Mouse (Mus musculus) frontal cortex, postnatal 25 days (tissue): ENCODE data around the gene Cfap299.

Source experiments
- DNase-seq, 2 experiments: peaks; one replicate each; pipeline ENCODE4 v3.0.0; 2022; ENCODE audit warnings: low spot score in 2 of 2

Cfap299 gene

DNA sequence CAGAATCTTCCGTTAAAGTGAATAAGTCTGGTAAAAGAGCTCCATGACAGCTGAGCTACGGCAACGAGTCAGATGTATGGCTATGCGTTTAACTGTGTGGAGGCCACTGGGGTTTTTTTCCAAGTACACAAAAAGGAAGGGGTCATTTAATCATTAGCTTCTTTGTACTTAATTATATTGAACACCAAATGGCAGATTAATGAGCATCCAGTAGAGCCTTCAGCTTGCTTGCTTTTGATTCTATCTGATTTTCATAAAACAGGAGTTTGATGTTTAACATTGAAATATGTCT, 47.6 kb downstream of the Cfap299 start:
- DNase-seq, result no peak

DNA sequence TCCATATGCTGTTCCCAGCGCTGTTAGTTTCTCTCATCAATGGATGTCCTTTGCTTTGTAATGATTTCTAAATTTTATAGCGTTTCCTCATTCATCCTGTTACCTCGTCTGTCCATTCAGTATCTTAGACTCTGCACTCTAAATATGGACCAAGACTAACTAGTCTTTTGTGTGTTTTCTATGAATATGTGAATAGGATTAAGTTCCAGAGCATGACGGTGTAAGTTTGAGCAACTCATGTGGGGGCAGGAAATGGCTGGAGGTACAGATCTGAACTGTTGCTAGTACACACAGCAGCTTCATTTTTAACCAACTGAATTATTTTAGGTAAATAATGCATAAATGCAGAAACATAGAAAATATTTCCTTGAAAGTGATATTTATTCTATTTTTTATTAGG, 51.3 kb downstream of the Cfap299 start:
- DNase-seq, result no peak

DNA sequence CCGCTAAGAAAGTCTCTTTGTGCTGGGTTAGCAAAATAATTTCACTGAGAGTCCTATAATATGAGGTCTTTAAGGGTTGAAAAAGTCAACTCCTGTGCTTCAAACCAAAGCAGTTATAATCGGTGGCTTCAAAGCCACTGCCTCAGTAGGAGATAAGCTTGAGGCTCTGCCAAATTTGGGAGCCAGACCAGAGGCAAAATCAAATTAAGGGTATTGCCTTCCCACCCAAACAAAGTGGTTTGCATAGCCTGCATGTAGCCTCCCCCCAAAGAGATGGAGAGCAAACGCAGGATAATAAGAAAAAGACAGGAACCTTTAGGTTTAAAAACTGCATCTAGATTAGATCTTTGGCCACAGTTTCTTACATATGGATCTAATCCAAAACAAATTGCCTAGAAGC, 58.0 kb downstream of the Cfap299 start:
- no peak for DNase-seq

DNA sequence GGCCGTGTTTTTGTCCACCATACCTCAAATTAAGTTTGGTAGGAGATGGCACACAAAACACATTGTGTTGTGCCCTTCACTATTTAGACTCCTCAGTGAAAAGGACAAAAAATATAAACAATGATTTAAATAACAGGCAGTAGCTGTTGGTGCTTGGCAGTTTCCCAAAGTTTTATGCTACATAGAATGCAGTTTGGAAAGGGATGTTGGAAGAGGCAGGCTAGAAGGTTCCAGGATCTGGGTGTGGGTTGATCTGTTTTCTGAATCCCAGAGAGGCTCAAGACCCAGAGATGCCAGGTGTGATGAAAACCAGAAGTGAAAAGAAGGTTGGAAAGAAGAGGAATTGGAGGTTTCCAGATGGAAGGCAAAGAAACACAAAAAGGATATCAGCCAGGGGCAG, 73.1 kb downstream of the Cfap299 start:
- no peak for DNase-seq

DNA sequence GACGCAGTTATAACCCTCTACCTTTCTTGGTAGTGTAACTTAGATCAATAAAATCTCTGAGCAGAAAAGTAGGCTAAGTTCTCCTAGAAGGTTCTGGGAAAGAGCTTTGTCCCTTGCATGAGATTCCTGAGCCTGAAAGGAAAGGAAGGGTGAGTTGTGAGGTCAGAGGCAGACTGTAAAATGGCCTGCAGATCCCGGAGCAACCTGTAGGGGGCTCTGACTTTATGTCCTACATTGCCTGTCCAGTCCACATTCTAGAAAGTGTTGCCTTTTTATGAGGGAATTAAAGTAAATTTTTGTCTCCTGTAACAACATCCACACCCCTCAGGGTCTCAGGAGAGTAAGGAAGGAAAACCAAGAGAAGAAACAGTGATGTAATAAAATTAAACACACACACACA, 81.0 kb downstream of the Cfap299 start:
- no peak for DNase-seq

DNA sequence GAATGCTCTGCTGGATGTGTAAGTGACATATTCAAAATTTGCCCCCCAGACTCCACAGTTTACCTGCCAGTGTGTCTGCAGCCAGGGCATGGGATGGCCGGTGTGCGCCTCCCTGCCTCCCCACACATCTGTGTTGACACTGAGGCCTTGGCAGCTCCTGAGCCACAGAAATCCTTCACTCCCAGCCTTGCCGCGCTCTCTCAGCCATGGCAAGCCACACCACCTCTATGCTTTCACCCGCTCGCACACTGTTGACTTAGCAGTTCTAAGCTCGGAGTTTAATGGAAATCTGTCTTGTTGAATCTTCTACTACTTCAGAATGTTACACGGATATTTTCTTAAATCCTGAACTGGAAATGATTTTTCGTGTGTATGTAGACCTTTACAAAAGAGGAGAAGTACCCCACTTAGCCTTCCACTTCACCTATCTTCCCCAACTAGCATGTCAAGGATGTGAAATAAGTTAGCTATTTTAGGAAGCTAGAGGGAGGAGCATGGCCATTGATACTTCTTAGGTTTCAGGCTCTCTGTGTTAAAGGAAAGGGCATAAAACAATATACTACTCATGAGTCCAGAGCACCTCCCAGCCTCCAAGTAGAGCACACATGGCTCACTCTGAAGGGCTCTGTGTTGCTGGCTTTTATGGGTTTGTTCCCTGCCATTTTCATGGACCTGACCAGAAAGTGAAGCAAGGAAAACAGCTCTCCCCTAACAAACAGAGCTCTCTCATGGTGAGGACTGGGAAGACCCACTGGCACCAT, 87.5 kb downstream of the Cfap299 start:
- no peak for DNase-seq

DNA sequence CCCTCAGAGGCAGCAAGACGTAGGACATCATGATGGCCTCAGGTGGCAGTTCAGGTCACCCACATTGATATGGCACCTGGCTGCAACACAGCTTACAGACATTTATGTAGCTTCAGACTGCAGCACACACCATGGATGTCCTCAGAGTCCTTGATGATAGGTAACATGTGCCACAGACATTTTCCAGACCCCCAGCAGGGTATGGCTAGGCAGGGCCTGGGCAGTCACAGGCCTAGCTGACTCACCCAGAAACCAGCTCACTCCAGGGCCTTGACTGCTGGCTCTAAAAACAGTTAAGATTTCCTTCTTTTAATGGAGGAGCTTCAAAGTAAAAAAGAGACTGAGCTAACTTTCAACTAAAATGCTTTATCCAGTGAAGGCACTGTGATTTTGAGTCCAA, 95.9 kb downstream of the Cfap299 start:
- DNase-seq, result no peak

DNA sequence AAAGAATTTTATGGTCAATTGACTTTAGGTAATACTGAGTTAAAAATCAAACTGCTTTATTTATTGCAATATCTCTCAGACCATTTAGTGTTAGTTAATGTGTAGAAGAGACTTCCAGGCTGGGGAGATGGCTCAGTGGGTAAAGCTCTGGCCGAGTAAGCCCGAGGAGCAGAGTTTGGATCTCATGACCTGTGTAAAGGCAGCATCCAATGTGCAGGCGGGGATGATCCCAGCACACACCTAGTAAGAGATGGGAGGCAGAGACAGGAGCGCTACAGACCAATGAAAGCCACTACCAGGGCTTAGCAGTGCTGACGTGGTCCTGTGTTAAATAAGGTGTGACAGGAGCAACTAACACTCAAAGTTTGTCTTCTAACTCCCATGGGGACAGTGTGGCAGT, 97.0 kb downstream of the Cfap299 start:
- no peak for DNase-seq

DNA sequence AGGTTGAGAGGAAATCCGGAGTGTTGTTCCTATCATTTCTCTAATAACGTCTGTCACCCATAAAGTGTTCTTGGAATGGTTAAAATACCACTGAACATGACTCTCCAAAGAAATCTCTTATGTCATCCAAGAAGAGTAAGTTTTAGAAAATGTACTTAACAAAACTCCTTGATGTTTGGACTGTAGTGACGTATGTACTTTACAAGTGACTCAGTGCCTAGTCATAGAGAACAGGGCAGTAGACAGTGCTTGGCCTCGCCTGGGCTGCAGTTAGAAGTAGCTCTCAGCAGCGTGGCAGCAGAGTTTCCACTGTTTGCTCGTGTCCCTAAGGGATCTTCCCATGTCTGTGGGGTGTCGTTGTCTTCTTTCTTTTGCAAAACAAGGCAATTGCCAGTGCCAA, 101.0 kb downstream of the Cfap299 start:
- DNase-seq, result no peak

DNA sequence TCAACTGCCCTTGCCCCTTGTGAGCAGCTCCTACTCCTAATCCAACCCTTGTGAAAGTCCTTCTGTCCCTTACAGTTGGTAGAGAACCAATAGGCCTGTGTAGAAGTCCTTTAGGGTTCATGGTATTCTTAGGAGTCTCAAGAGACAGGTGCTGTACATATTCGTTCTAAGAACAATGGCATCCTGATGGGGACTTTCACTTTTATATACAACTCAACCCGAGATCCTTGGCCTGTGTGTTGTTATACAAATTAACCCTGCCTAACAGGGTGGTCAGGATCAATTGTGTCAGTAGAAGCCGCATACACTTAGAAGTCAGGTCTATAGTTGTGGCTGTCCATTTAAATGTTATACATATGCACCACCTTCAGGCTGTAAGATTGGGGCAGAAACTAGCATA, 109.6 kb downstream of the Cfap299 start:
- DNase-seq, result no peak

DNA sequence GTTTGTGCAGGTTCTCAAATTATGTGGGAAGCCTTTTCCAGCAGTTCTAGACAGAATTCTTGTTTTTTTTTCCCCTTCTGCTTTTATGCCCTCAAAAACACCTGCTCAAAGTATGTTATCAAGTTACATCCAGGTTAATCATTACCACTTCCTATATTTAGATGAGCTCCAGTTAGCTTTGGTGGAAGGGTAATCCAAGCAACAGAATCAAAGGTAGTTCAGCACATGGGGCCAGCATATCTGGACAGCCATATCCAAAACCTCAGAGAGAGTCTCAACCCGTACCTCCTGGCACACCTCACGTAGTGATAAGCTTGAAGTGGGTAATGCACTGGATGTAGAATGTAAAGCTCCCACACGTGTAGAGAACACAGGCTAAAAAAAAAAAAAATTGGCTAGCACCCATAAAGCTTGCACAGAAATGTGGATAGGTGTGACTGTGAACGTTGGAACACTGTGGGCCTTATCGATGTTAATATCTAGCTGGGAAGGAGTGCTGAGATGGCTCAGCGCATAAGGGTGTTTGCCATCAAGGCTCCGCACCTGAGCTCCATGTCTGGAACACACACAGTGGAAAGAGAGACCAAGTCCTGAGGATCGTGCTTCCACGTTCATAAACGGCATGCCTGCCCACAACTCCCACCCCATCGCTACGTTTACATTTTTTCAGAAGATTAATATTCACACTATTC, 117.8 kb downstream of the Cfap299 start:
- DNase-seq, result no peak

DNA sequence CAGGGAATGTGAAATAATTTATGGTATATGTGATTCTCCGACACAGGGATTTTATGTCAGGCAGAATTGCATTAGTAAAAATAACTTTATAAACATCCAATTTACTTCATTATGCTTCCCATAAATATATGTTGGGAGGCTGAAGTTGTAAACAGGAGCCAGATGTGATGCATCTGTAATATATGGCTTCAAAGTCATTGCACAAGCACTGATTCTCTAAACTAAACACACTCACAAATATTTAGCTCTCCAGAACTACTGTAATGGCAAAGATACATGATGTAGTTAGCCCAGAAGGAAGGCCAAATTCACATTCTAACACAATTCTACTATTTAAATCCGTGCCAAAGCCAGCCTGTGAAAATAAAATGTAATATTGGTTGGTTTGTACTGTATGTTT, 120.8 kb downstream of the Cfap299 start:
- no peak for DNase-seq

DNA sequence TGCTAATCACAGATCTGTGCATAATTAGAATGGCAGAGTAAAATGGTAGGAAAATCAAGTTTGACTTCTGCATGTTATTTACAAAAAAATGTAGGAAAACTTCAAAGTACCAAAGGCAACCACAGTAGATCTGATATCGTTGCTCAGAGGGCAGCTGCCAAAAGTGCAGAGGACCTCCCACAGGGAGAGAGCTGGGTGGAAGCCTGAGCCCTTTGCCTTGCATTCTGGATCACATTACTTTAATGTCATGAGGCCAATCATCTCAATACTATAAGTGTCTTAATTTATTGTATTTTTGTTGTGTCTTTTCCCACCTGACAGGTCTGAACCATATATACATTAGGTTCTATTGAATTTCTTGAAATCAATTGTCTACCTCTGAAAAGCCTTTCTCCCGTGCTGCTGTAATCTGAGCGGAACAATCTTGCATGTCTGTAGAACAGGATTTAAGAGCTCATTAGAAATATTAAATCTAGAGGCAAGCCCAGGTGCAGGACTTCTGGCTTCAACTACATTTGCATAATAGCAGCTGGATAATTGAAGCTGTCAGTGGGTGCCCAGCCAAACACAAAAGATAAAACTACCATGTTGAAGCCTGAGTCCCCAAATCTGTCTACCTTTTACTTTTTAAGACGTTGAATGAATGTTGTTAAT, 137.9 kb downstream of the Cfap299 start:
- DNase-seq, result no peak

DNA sequence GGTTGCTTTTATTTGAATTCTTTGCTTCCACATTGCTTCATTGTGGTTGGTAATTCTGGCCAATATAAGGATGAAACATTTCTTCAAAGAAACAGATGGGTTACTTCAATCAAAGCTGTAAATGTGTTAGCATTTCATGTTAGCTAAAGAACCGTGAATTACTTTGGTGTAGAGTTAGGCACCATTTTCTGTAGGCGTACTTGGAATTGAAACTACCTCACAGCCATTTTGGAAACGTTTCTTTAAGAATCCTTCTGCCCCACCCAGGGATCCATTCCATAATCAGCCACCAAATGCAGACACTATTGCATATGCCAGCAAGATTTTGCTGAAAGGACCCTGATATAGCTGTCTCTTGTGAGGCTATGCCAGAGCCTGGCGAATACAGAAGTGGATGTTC, 140.9 kb downstream of the Cfap299 start:
- DNase-seq, result no peak

DNA sequence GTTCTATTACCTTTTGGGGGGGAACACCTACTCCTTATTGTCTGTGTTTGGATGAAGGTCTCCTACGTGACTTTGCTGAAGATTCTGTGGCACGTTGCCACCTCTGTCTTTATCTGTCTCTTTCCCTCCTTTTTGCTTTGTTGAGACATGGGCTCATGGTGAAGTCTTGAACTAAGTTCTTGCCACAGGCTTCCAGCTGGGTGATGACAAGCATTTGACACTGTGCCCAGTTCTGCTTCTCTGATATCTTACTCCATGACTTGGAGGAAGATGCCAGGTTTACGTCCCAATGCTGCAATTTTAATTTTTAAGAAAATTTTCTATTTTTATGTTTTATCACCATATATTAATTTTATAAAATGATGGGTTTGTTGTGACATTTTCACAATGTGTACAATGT, 147.4 kb downstream of the Cfap299 start:
- DNase-seq, result no peak

DNA sequence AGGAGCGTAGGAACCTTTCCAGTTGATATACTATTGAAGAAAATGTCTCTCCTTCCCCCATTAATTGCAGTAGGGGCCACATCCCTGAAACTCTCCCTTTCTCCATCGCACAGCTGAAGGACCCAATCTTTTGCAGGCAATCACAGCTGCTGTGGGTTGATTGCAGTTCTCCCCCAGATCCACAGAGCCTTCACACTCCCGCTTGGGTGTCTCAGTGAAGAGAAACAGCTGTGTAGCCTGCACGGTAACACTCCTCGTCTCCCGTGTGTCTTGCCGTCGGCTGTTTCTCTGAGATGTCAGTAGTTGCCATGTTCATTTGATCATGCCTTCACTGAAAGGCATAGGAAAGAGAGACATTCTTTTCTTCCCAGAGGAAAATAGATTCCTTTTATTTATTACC, 148.2 kb downstream of the Cfap299 start:
- DNase-seq, result no peak

DNA sequence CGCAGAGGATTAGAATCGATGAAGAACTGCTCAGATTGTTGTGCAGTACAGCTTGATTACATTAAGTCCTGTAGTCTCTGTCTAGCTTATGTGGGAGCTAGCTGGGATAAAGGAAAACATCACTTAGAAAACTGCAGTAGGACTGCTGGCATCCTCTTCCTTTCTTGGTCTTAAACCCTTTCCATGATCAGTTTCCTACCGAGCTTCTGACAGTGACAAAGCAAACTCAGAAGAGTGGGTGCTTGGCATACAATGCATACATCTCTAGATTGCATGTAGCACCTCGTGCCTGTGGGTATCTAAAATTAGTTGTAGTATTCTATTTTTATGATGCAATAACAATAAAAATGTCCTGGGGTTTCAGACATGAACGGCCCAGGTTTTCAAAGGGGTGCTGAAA, 154.4 kb downstream of the Cfap299 start:
- DNase-seq, result no peak

DNA sequence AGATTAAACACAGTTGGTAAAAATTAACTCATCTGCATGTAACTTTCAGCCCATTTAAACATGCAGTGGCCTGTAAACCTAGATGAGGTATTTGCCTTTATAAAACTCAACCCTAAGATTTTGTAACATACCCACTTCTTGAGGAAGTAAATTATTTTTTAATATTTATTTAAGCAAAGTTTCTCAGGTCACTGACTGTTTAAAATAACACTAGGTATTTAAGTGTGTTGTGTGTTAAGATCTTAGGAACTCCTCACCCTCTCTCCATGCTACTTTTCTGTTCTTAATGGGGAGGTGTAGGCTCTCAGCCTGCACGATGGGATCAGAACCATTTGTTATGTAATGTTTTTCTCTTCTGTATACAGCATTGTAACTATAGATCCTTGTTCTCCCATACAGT, 156.1 kb downstream of the Cfap299 start:
- no peak for DNase-seq

DNA sequence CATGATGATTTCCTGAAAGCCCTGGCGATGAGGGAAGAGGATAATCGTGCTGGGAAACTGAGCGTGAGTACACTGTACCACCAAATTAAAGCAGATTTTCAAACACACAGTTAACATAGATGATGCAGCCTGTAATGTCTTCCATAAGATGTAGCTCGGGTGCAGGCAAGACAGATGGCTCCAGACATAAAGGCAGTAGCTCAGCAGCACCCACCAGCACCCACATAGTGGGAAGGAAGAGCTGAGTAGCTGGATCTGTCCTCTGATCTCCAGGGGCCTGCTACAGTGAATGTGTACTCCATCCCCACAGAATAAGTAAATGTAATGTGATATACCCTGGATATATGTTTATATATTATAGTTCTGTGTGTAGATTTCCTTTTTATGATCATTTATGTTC, 169.2 kb downstream of the Cfap299 start:
- no peak for DNase-seq

DNA sequence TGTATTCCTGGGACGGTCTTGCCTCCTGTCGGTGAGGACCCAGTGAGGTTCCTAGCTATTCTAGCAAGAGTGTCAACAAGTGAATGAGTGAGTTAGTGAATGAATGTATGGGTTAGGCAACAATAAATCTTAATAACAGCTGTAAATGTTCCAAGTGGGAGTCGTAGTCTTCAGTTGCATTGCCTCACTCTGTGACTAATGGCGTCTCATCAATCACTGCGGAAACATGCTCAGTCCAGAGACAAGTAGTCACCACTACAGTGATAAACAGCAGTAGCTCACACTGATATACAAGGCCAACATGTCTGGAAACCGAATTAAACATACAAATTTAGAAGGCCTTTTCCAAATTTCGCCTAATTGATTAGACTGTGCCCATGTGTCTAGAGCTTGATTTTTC, 187.1 kb downstream of the Cfap299 start:
- no peak for DNase-seq

DNA sequence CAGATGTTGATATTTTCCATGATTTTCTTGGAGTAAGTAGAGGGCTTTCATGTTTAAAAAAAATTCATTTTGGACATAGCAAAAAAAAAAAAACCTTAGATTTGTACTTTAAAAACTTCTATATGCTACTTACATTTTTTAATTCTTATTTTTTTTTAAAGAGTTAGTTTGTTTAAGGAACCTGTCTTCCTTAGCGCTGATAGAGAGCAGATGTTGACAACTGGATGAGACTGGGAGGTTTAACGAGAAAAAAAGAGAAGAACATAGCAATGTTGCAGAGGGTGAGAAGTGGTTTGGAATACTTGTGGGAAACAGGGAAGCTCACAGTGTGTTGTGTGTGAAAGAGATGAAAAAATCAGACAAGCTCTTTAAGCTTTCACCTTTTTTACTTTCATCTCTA, 191.0 kb downstream of the Cfap299 start:
- DNase-seq, result no peak

DNA sequence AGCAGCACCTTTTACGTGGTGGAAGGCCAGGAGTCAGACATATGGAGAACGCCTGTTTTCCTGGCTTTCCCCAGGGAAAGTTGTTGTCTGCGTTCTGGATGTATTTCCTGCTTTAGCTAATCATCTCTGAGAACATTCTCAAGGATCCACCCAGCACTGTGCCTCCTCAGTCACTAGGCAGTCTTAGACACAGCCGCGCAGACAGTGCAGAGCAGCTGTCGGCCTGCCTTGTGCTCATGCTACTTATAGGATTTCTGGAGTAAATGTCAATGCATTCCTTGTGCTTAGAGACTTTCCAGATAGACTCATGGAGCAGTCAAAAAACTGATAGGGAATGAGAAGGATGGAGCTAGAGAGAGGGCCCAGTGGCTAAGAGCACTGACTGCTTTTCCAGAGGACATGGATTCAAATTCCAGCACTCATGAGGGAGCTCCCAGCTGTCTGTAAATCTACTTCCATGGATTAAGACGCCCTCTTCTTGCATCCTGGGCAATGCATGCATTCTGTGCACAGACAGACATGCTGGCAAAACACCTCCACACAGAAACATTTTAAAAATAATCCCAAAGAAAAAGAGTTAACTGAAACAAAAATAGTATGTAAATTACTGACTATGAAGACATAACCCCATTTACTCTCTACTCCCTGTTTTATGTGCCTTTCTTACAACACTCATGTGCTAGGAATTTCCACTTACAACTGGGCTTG, 193.3 kb downstream of the Cfap299 start:
- DNase-seq, result no peak

DNA sequence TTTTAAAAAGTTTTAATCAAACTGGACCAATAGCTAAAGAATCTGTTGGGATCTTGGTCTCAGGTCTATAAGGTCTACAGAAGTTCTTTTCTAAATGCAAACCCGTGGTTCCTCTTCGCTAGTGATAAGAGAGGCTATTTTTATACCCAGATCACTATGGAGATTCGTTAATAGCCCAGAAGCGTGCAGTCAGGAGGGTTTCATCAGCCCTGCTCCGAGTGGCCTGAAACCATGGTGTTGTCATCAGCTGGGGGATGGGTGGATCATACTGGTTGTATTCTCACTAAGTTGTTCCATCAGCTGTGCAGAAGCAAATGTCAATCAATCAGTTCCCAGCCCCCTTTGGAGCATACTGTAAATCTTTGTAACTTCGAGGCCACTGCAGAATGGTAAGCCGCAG, 193.9 kb downstream of the Cfap299 start:
- no peak for DNase-seq
